Mouse (Mus musculus) myocyte (in vitro differentiated cells): Measurements from ENCODE around the gene Toe1. TPM values are rescaled to one million over a fixed set of nuclear protein-coding genes. Genes with fewer than 3 reads are reported as not detected.

ENCODE experiments used
- H3K27me3 ChIP-seq: one replicate; pipeline ENCODE4 v1.6.1; 2011; ENCODE audit not compliant: control insufficient read depth, insufficient read depth, insufficient read length
- H3K36me3 ChIP-seq: one replicate; pipeline ENCODE4 v1.6.1; 2011; ENCODE audit not compliant: control insufficient read depth, insufficient read depth
- H3K4me2 ChIP-seq: one replicate; pipeline ENCODE4 v1.6.1; 2011; ENCODE audit warnings: low read depth, control low read depth
- H3K4me3 ChIP-seq: one replicate; pipeline ENCODE4 v1.5.1; 2011; ENCODE audit warnings: mild to moderate bottlenecking, control low read depth, moderate library complexity
- H3K79me2 ChIP-seq: one replicate; pipeline ENCODE4 v1.6.1; 2011; ENCODE audit not compliant: control insufficient read depth, insufficient read depth
- H3ac ChIP-seq: one replicate; pipeline ENCODE4 v1.6.1; 2011; ENCODE audit not compliant: control insufficient read depth, insufficient read length
- CEBPB ChIP-seq: IDR thresholded peaks from 2 replicates; pipeline ENCODE4 v1.6.1; 2011; ENCODE audit warnings: mild to moderate bottlenecking, moderate library complexity; ENCODE audit not compliant: poor library complexity, insufficient read depth, severe bottlenecking
- E2F4 ChIP-seq: IDR thresholded peaks from one replicate; pipeline ENCODE4 v1.6.1; 2011; ENCODE audit warnings: mild to moderate bottlenecking, control low read depth, moderate library complexity; ENCODE audit not compliant: insufficient read depth
- MAX ChIP-seq: IDR thresholded peaks from one replicate; pipeline ENCODE4 v1.6.1; 2011; ENCODE audit warnings: low read depth, mild to moderate bottlenecking, control low read depth
- MYOD1 ChIP-seq, 3 experiments: IDR thresholded peaks; one replicate each; pipeline ENCODE4 v1.6.1; 2011; ENCODE audit warnings: control low read depth in 2 of 3, low read depth in 2 of 3, mild to moderate bottlenecking in 2 of 3, moderate library complexity in 1 of 3; ENCODE audit not compliant: insufficient read length in 2 of 3, control insufficient read depth in 1 of 3
- MYOG ChIP-seq, 3 experiments: IDR thresholded peaks; one replicate each; pipeline ENCODE4 v1.6.1; 2011; ENCODE audit warnings: control low read depth in 2 of 3, low read depth in 2 of 3, mild to moderate bottlenecking in 2 of 3; ENCODE audit not compliant: insufficient read length in 2 of 3, control insufficient read depth in 1 of 3, insufficient read depth in 1 of 3
- POLR2A ChIP-seq: IDR thresholded peaks from one replicate; pipeline ENCODE4 v1.6.1; 2011; ENCODE audit warnings: low read depth, mild to moderate bottlenecking, control low read depth, moderate library complexity; ENCODE audit not compliant: insufficient read length
- POLR2AphosphoS2 ChIP-seq: IDR thresholded peaks from one replicate; pipeline ENCODE4 v1.6.1; 2011; ENCODE audit warnings: low read depth, control low read depth; ENCODE audit not compliant: insufficient read length
- REST ChIP-seq: IDR thresholded peaks from one replicate; pipeline ENCODE4 v1.6.1; 2011; ENCODE audit warnings: mild to moderate bottlenecking, control low read depth, moderate library complexity; ENCODE audit not compliant: insufficient read depth, insufficient read length
- SRF ChIP-seq: IDR thresholded peaks from one replicate; pipeline ENCODE4 v1.6.1; 2011; ENCODE audit warnings: low read depth; ENCODE audit not compliant: control insufficient read depth, insufficient read length
- TCF12 ChIP-seq: IDR thresholded peaks from one replicate; pipeline ENCODE4 v1.6.1; 2011; ENCODE audit warnings: mild to moderate bottlenecking, control low read depth; ENCODE audit not compliant: poor library complexity, insufficient read depth, severe bottlenecking
- TCF3 ChIP-seq: IDR thresholded peaks from one replicate; pipeline ENCODE4 v1.6.1; 2011; ENCODE audit warnings: low read depth, control low read depth; ENCODE audit not compliant: insufficient read length
- USF1 ChIP-seq: IDR thresholded peaks from one replicate; pipeline ENCODE4 v1.6.1; 2011; ENCODE audit warnings: low read depth, mild to moderate bottlenecking, control low read depth, moderate library complexity
- polyA plus RNA-seq: library from polyadenylated mRNA; unstranded; fragments of >200 nt; fragmentation: generic; extraction: Trizol; gene quantifications from one replicate; pipeline ENCODE4 v1.2.1, GENCODE M21; 2012; ENCODE audit warnings: missing spikeins

Toe1 gene
- polyA plus RNA-seq, 1 experiment, result 15.4 TPM

DNA sequence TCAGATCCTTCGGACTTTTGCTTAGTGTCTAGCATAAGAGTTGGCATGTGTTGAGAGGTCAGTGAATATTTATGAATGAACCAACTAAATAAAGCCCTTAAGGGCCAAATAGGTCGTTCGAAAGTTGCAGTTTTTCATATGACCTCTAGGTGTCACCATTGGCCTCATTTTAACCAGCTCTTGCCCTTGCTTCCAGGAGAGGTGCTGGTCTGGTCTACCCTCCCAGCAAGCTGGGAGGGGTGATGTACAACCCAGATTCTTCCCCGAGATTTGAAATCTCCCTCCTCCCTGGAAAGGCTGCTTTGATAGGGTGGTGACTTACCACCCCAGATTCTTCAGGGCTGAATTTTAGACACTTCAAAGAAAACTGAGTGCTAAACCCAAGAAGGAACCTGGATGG is 20.4 kb upstream of the Toe1 start:
- Histone ChIP-seq H3K4me3 (no peak overlapping the region), H3K4me2 (no peak overlapping the region), H3K36me3 (no peaks in the 10 kb centered on the region), H3K79me2 (no peaks in the 10 kb centered on the region), H3ac (no peak overlapping the region), H3K27me3 (peaks cover 24% of the 10 kb centered on the region)
- TF ChIP-seq MAX (no peak), E2F4 (no peak)

GRCm38 (mm10) chr4:116824541-116825004 is 17.1 kb upstream of the Toe1 start:
- Histone ChIP-seq H3K36me3 (no peaks in the 10 kb centered on the region), H3K27me3 (no peaks in the 10 kb centered on the region), H3ac (no peak overlapping the region), H3K4me3 (no peak overlapping the region), H3K79me2 (no peaks in the 10 kb centered on the region), H3K4me2 (no peak overlapping the region)
- no peak for TF ChIP-seq USF1

- H3K36me3 ChIP-seq, result no peaks in the 10 kb centered on the region
- H3K79me2 ChIP-seq, result no peaks in the 10 kb centered on the region
- TF ChIP-seq MYOD1 (IDR thresholded peaks at IDR 0.05; ENCODE audit: control insufficient read depth in 1 of 3, insufficient read length in 2 of 3, low read depth in 2 of 3), result no peak
- no peak for TF ChIP-seq REST
- no peak for TF ChIP-seq TCF12
- no peak for TF ChIP-seq TCF3
- TF ChIP-seq MYOG (IDR thresholded peaks at IDR 0.05; ENCODE audit: control insufficient read depth in 1 of 3, insufficient read depth in 1 of 3, insufficient read length in 2 of 3, low read depth in 2 of 3), result no peak
- TF ChIP-seq E2F4, result no peak
- no peak for TF ChIP-seq SRF
- no peak for TF ChIP-seq MAX
- TF ChIP-seq USF1, result no peak
- no peak for TF ChIP-seq POLR2A
- no peak for TF ChIP-seq CEBPB
- TF ChIP-seq POLR2AphosphoS2, result no peak
- peak within 1 kb of the TSS; percentile 99 for H3K4me2 ChIP-seq
- H3K27me3 ChIP-seq, result no peaks in the 10 kb centered on the region
- peak within 1 kb of the TSS; percentile 28 for H3K4me3 ChIP-seq
- H3ac ChIP-seq, result no peak within 1 kb of the TSS
These were observed 14.2 kb upstream of the Toe1 start, which contains the start of gene Hpdl for GRCm38 (mm10) chr4:116821694-116822016. TSS of gene Hpdl (minus strand) at chr4:116821707.

DNA sequence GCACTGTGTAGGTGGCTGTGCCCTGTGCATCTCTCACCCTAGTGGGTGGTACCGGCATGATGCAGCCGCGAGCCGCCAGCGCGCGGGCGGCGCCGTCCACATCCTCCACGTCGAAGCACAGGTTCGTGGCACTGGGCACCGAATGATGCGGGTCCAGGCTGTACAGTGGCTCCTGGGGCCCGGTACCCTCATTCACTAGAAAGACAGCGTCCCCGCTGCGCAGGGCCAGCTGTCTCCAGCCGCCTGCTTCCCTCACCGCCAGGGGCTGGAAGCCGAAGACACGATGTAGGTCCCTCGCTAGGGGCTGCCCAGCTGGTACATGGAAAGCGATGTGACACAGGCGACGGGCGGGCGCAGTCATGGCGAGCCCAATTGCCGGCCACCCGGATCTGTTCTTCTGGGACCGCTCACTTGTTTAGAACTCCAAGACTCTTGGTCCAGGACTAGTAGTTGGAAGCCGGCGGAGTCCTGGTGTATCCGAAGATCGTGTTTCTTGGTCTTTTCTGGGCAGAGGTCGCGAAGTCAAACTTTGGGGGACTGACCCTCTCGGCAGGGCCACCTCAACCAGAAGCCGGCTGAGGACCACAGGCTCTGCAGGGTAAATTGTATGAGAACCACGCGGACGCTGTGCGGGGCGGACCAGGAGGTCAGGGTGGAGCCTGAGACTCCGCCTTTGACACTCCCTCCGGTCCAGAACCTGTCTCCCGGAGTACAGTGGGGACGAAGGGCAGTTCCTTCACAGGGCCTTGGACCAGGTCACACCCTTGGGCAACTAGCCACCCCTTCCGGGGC is 13.7 kb upstream of the Toe1 start:
- Histone ChIP-seq H3K4me3 (peak overlapping the region; percentile 28), H3ac (no peak overlapping the region), H3K36me3 (no peaks in the 10 kb centered on the region), H3K4me2 (peak overlapping the region; percentile 99), H3K79me2 (no peaks in the 10 kb centered on the region), H3K27me3 (no peaks in the 10 kb centered on the region)
- TF ChIP-seq E2F4 (no peak), POLR2A (peak; percentile 46), TCF3 (no peak), TCF12 (no peak), REST (no peak), USF1 (no peak), MYOG (IDR thresholded peaks at IDR 0.05; ENCODE audit: control insufficient read depth in 1 of 3, insufficient read depth in 1 of 3, insufficient read length in 2 of 3, low read depth in 2 of 3) (peak in 1 of 3 experiments; percentile 9), MAX (no peak), SRF (no peak), CEBPB (no peak), POLR2AphosphoS2 (peak; percentile 14), MYOD1 (IDR thresholded peaks at IDR 0.05; ENCODE audit: control insufficient read depth in 1 of 3, insufficient read length in 2 of 3, low read depth in 2 of 3) (peak in 1 of 3 experiments; percentile 3)

DNA sequence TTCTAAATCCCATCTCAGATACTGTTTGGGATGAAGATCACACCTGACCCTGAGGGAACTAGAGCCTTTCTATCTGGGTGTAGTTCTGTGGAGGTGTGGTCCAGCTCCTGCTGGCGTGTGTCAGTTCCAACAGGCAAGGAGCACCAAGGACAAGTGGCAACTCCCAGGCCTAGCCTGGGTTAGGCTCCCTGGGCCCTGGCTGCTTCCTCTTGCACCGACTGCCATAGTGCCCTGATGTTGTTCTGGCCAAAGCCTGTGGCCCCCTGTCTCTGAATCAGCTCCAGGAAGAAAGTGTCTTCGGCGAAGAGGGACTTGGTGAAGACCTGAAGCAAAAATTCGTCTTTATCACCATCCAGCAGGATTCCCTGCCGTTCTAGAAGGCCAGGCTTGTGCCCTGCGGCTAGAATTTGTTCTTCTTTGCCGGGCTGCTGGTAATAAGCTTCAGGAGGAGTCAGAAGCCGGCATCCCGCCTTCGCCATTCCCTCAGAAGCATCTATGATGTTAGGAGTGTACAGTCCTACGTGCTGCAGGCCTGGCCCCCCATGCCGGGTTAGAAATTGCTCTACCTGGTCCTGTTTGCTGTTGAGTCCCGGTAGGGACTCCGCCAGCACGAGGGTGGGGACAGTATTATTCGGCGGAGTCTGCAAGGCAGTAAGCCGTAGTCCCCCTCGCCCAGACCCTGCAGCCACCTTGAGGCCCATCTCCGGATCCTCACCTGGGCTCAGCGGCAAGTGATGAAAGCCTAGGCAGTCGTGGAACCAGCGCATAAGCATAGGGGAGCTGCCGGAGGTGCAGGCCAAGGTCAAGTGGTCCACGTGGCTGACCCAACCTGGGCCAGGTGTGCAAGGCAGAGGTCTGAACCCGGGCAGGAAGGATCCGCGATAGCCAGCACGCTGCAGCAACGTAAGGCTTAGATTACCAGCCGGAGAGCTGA is 12.8 kb upstream of the Toe1 start:
- H3K36me3 ChIP-seq, result no peaks in the 10 kb centered on the region
- H3K27me3 ChIP-seq, result no peaks in the 10 kb centered on the region
- TF ChIP-seq REST (no peak), TCF12 (no peak), POLR2A (no peak), E2F4 (no peak), POLR2AphosphoS2 (no peak), USF1 (no peak)
- H3K4me3 ChIP-seq, result peak overlapping the region; percentile 28
- peak overlapping the region; percentile 99 for H3K4me2 ChIP-seq
- no peaks in the 10 kb centered on the region for H3K79me2 ChIP-seq
- no peak overlapping the region for H3ac ChIP-seq
